Mouse (Mus musculus): ENCODE data around the gene Map3k9. TPM values are rescaled to one million over a fixed set of nuclear protein-coding genes. Genes with fewer than 3 reads are reported as not detected.

The Map3k9 gene
- polyA plus RNA-seq, 1 experiment from 2014 or later, result 2.2 TPM

GRCm38 (mm10) chr12:81796541-81796940 is 15.6 kb upstream of the Map3k9 start:
- Histone ChIP-seq H3K36me3 (ENCODE audit: control insufficient read depth, insufficient read depth, low read length) (no peaks in the 10 kb centered on the region), H3K27me3 (ENCODE audit: control insufficient read depth, insufficient read depth, low read length) (no peaks in the 10 kb centered on the region), H3K9ac (ENCODE audit: low read length) (no peak overlapping the region), H3K27ac (ENCODE audit: low read depth, low read length) (no peak overlapping the region), H3K4me1 (ENCODE audit: control insufficient read depth, insufficient read depth, low read length) (no peaks in the 10 kb centered on the region), H3K4me3 (ENCODE audit: low read depth, low read length) (no peak overlapping the region), H3K9me3 (ENCODE audit: control insufficient read depth, low read length) (no peaks in the 10 kb centered on the region), H3K4me2 (no peak overlapping the region)
- ATAC-seq (ENCODE audit: low FRiP score) (no peak), DNase-seq (ENCODE audit: low spot score, missing footprints) (peak; percentile 98)
- 12% methylated on average over 7 of the region's 7 CpGs for WGBS

- H3K27me3 ChIP-seq (ENCODE audit: control insufficient read depth, insufficient read depth, low read length), result no peaks in the 10 kb centered on the region
- H3K4me2 ChIP-seq, result no peak overlapping the region
- ATAC-seq (ENCODE audit: low FRiP score) (no peak), DNase-seq (ENCODE audit: low spot score, missing footprints) (no peak)
- no peak overlapping the region for H3K9ac ChIP-seq (ENCODE audit: low read length)
- H3K36me3 ChIP-seq (ENCODE audit: control insufficient read depth, insufficient read depth, low read length), result no peaks in the 10 kb centered on the region
- no peaks in the 10 kb centered on the region for H3K9me3 ChIP-seq (ENCODE audit: control insufficient read depth, low read length)
- H3K4me3 ChIP-seq (ENCODE audit: low read depth, low read length), result no peak overlapping the region
- WGBS, result 80% methylated on average over 6 of the region's 6 CpGs
- no peak overlapping the region for H3K27ac ChIP-seq (ENCODE audit: low read depth, low read length)
- no peaks in the 10 kb centered on the region for H3K4me1 ChIP-seq (ENCODE audit: control insufficient read depth, insufficient read depth, low read length)
These were observed 11.7 kb upstream of the Map3k9 start for GRCm38 (mm10) chr12:81792511-81793218.

- no peaks in the 10 kb centered on the region for H3K4me1 ChIP-seq (ENCODE audit: control insufficient read depth, insufficient read depth, low read length)
- H3K9ac ChIP-seq (ENCODE audit: low read length), result no peak overlapping the region
- H3K9me3 ChIP-seq (ENCODE audit: control insufficient read depth, low read length), result no peaks in the 10 kb centered on the region
- no peaks in the 10 kb centered on the region for H3K36me3 ChIP-seq (ENCODE audit: control insufficient read depth, insufficient read depth, low read length)
- peak; percentile 79 for DNase-seq (ENCODE audit: low spot score, missing footprints)
- no peak for ATAC-seq (ENCODE audit: low FRiP score)
- no peak overlapping the region for H3K27ac ChIP-seq (ENCODE audit: low read depth, low read length)
- no peak overlapping the region for H3K4me3 ChIP-seq (ENCODE audit: low read depth, low read length)
- H3K4me2 ChIP-seq, result no peak overlapping the region
- 75% methylated on average over 2 of the region's 2 CpGs for WGBS
- no peaks in the 10 kb centered on the region for H3K27me3 ChIP-seq (ENCODE audit: control insufficient read depth, insufficient read depth, low read length)
These were observed 8.5 kb upstream of the Map3k9 start for GRCm38 (mm10) chr12:81789499-81789898.

- H3K9me3 ChIP-seq (ENCODE audit: control insufficient read depth, low read length), result no peaks in the 10 kb centered on the region
- H3K4me2 ChIP-seq, result no peak overlapping the region
- DNase-seq (ENCODE audit: low spot score, missing footprints) (peak; percentile 100), ATAC-seq (ENCODE audit: low FRiP score) (peak; percentile 52; the same call in 1 of the 2 replicates)
- H3K36me3 ChIP-seq (ENCODE audit: control insufficient read depth, insufficient read depth, low read length), result no peaks in the 10 kb centered on the region
- no peaks in the 10 kb centered on the region for H3K27me3 ChIP-seq (ENCODE audit: control insufficient read depth, insufficient read depth, low read length)
- no peak overlapping the region for H3K4me3 ChIP-seq (ENCODE audit: low read depth, low read length)
- WGBS, result 6% methylated on average over 9 of the region's 9 CpGs
- no peak overlapping the region for H3K9ac ChIP-seq (ENCODE audit: low read length)
- no peak overlapping the region for H3K27ac ChIP-seq (ENCODE audit: low read depth, low read length)
- no peaks in the 10 kb centered on the region for H3K4me1 ChIP-seq (ENCODE audit: control insufficient read depth, insufficient read depth, low read length)
These were observed 7.7 kb upstream of the Map3k9 start for GRCm38 (mm10) chr12:81788672-81789084.

- H3K4me1 ChIP-seq (ENCODE audit: control insufficient read depth, insufficient read depth, low read length), result no peaks in the 10 kb centered on the region
- no peak overlapping the region for H3K4me2 ChIP-seq
- no peaks in the 10 kb centered on the region for H3K36me3 ChIP-seq (ENCODE audit: control insufficient read depth, insufficient read depth, low read length)
- peak; percentile 84 for DNase-seq (ENCODE audit: low spot score, missing footprints)
- WGBS, result 49% methylated on average over 12 of the region's 12 CpGs
- no peak overlapping the region for H3K4me3 ChIP-seq (ENCODE audit: low read depth, low read length)
- no peak for ATAC-seq (ENCODE audit: low FRiP score)
- H3K9me3 ChIP-seq (ENCODE audit: control insufficient read depth, low read length), result no peaks in the 10 kb centered on the region
- H3K9ac ChIP-seq (ENCODE audit: low read length), result no peak overlapping the region
- H3K27ac ChIP-seq (ENCODE audit: low read depth, low read length), result no peak overlapping the region
- peaks cover 2% of the 10 kb centered on the region; the same call in 1 of the 2 replicates for H3K27me3 ChIP-seq (ENCODE audit: control insufficient read depth, insufficient read depth, low read length)
These were observed 6.3 kb upstream of the Map3k9 start for GRCm38 (mm10) chr12:81787262-81787661.

- ATAC-seq (ENCODE audit: low FRiP score), result no peak
- Histone ChIP-seq H3K36me3 (ENCODE audit: control insufficient read depth, insufficient read depth, low read length) (no peaks in the 10 kb centered on the region), H3K4me1 (ENCODE audit: control insufficient read depth, insufficient read depth, low read length) (peaks cover 4% of the 10 kb centered on the region; the same call in 1 of the 2 replicates), H3K9ac (ENCODE audit: low read length) (no peak overlapping the region), H3K27ac (ENCODE audit: low read depth, low read length) (no peak overlapping the region), H3K4me2 (no peak overlapping the region), H3K9me3 (ENCODE audit: control insufficient read depth, low read length) (no peaks in the 10 kb centered on the region), H3K27me3 (ENCODE audit: control insufficient read depth, insufficient read depth, low read length) (peaks cover 14% of the 10 kb centered on the region; the same call in 1 of the 2 replicates), H3K4me3 (ENCODE audit: low read depth, low read length) (no peak overlapping the region)
- DNase-seq (ENCODE audit: low spot score, missing footprints), result peak; percentile 77
- 82% methylated on average over 4 of the region's 4 CpGs for WGBS
These were observed 2.3 kb upstream of the Map3k9 start for GRCm38 (mm10) chr12:81783301-81783700.

GRCm38 (mm10) chr12:81782606-81783005 is 1.6 kb upstream of the Map3k9 start:
- Histone ChIP-seq H3K27ac (ENCODE audit: low read depth, low read length) (no peak overlapping the region), H3K27me3 (ENCODE audit: control insufficient read depth, insufficient read depth, low read length) (peaks cover 14% of the 10 kb centered on the region; the same call in 1 of the 2 replicates), H3K36me3 (ENCODE audit: control insufficient read depth, insufficient read depth, low read length) (no peaks in the 10 kb centered on the region), H3K4me1 (ENCODE audit: control insufficient read depth, insufficient read depth, low read length) (peaks cover 4% of the 10 kb centered on the region; the same call in 1 of the 2 replicates), H3K9me3 (ENCODE audit: control insufficient read depth, low read length) (no peaks in the 10 kb centered on the region), H3K9ac (ENCODE audit: low read length) (no peak overlapping the region), H3K4me2 (no peak overlapping the region), H3K4me3 (ENCODE audit: low read depth, low read length) (no peak overlapping the region)
- peak; percentile 83 for DNase-seq (ENCODE audit: low spot score, missing footprints)
- no peak for ATAC-seq (ENCODE audit: low FRiP score)
- 77% methylated on average over 6 of the region's 6 CpGs for WGBS

- ATAC-seq (ENCODE audit: low FRiP score) (peak; percentile 47), DNase-seq (ENCODE audit: low spot score, missing footprints) (peak; percentile 94)
- peak overlapping the region; percentile 55 for H3K4me3 ChIP-seq (ENCODE audit: low read depth, low read length)
- WGBS, result under 1% methylated on average over 83 of the region's 91 CpGs
- H3K4me2 ChIP-seq, result peak overlapping the region; percentile 65
- no peaks in the 10 kb centered on the region for H3K36me3 ChIP-seq (ENCODE audit: control insufficient read depth, insufficient read depth, low read length)
- peaks cover 4% of the 10 kb centered on the region; the same call in 1 of the 2 replicates for H3K4me1 ChIP-seq (ENCODE audit: control insufficient read depth, insufficient read depth, low read length)
- peak overlapping the region; percentile 59 for H3K9ac ChIP-seq (ENCODE audit: low read length)
- peaks cover 14% of the 10 kb centered on the region; the same call in 1 of the 2 replicates for H3K27me3 ChIP-seq (ENCODE audit: control insufficient read depth, insufficient read depth, low read length)
- no peaks in the 10 kb centered on the region for H3K9me3 ChIP-seq (ENCODE audit: control insufficient read depth, low read length)
- no peak overlapping the region for H3K27ac ChIP-seq (ENCODE audit: low read depth, low read length)
These were observed 493 bp downstream of the Map3k9 start for GRCm38 (mm10) chr12:81780271-81781093.

- Histone ChIP-seq H3K36me3 (ENCODE audit: control insufficient read depth, insufficient read depth, low read length) (no peaks in the 10 kb centered on the region), H3K4me1 (ENCODE audit: control insufficient read depth, insufficient read depth, low read length) (peaks cover 4% of the 10 kb centered on the region; the same call in 1 of the 2 replicates), H3K27ac (ENCODE audit: low read depth, low read length) (no peak overlapping the region), H3K27me3 (ENCODE audit: control insufficient read depth, insufficient read depth, low read length) (peaks cover 14% of the 10 kb centered on the region; the same call in 1 of the 2 replicates), H3K4me2 (peak overlapping the region; percentile 65), H3K4me3 (ENCODE audit: low read depth, low read length) (peak overlapping the region; percentile 55), H3K9ac (ENCODE audit: low read length) (peak overlapping the region; percentile 59), H3K9me3 (ENCODE audit: control insufficient read depth, low read length) (no peaks in the 10 kb centered on the region)
- ATAC-seq (ENCODE audit: low FRiP score) (no peak), DNase-seq (ENCODE audit: low spot score, missing footprints) (peak; percentile 88)
- WGBS, result 8% methylated on average over 12 of the region's 12 CpGs
These were observed 1.1 kb downstream of the Map3k9 start for GRCm38 (mm10) chr12:81779831-81780230.

Measured in midbrain, embryonic 11.5 days (tissue).